Mouse (Mus musculus) ES-Bruce4 (cell line): ENCODE measurements around the gene 4933411K16Rik.

Source experiments
- CTCF ChIP-seq: IDR thresholded peaks from one replicate; pipeline ENCODE4 v1.8.1; 2011; ENCODE audit warnings: low read depth, low read length
- POLR2A ChIP-seq: IDR thresholded peaks from one replicate; pipeline ENCODE4 v1.8.1; 2011; ENCODE audit warnings: low read length; ENCODE audit not compliant: insufficient read depth

DNA sequence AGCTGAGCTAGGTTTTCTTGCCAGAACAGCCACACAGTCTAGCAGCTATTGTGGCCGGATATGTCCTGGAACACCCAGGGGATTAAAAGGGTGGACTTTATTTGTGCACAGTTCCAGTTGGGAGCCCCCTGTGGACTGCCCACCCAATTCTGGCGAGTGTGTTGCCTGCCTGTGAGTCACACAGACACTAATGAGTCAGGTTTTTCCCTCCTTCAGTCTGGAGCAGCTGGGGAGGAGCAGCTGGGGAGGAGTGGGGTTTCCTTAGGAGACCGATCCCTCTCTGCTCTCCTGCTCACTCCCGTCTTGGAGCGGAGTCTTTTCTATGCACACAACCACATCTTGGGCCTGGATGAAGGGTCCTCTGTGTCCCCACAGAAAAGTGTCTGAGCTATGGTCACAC lies 35.2 kb upstream of the 4933411K16Rik start:
- no peak for TF ChIP-seq CTCF
- TF ChIP-seq POLR2A: no peak
